Mouse (Mus musculus) liver, adult 2 months (tissue): ENCODE measurements around the gene Maip1.

ENCODE experiments used
- CTCF ChIP-seq: fragments of 200-500 bp; IDR thresholded peaks from 2 replicates; pipeline ENCODE4 v1.5.1; 2011; ENCODE audit warnings: low read depth, low read length, control low read depth
- POLR2A ChIP-seq: fragments of 200-500 bp; IDR thresholded peaks from 2 replicates; pipeline ENCODE4 v1.6.1; 2011; ENCODE audit warnings: low read length, control low read depth; ENCODE audit not compliant: insufficient read depth; ENCODE audit errors: extremely low read depth

DNA sequence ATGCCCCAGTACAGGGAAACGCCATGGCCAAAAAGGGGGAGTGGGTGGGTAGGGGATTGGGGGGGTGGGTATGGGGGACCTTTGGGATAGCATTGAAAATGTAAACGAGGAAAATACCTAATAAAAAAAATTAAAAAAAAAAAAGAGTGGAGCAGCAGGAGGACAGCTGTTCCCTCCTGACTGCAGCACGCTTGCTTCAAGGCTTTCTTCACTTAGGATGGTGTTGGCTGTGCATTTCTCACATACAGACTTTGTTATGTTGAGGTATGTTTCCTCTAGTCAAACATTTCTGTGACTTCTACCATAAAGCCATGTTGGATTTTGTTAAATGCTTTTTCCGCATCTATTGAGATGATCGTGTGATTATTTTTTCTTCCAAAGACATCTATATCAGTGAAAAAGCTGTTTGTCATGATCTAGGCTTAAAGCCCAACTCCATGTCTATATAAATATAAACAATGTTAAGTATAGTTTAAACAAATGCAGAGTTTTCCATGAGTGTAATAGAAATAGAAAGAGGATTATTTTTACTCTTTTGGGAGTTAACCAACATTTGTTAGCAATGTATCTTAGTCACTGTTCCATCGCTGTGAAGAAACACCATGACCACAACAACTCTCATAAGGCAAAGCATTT, 54.3 kb downstream of the Maip1 start:
- no peak for TF ChIP-seq CTCF
- no peak for TF ChIP-seq POLR2A
